Mouse (Mus musculus) brain, embryonic 14.5 days (tissue): ENCODE results near the gene Ryk.

Source experiments
- CTCF ChIP-seq: fragments of 200-500 bp; IDR thresholded peaks from 2 replicates; pipeline ENCODE4 v1.5.1; 2012; ENCODE audit warnings: inconsistent platforms, mild to moderate bottlenecking, moderate library complexity, borderline replicate concordance; ENCODE audit not compliant: insufficient read depth, insufficient read length; ENCODE audit errors: extremely low read depth
- POLR2A ChIP-seq: fragments of 200-500 bp; IDR thresholded peaks from 2 replicates; pipeline ENCODE4 v1.6.1; 2012; ENCODE audit warnings: mild to moderate bottlenecking, inconsistent platforms, borderline replicate concordance; ENCODE audit not compliant: poor library complexity, insufficient read depth, insufficient read length, severe bottlenecking; ENCODE audit errors: extremely low read depth

GRCm38 (mm10) chr9:102942221-102942620, 107.5 kb downstream of the Ryk start:
- no peak for TF ChIP-seq CTCF
- no peak for TF ChIP-seq POLR2A
